Mouse (Mus musculus): ENCODE data around the gene Ints3.
A peak's percentile ranks its signal among the peaks of the same experiment; 100 is the strongest.

Gene Ints3

DNA sequence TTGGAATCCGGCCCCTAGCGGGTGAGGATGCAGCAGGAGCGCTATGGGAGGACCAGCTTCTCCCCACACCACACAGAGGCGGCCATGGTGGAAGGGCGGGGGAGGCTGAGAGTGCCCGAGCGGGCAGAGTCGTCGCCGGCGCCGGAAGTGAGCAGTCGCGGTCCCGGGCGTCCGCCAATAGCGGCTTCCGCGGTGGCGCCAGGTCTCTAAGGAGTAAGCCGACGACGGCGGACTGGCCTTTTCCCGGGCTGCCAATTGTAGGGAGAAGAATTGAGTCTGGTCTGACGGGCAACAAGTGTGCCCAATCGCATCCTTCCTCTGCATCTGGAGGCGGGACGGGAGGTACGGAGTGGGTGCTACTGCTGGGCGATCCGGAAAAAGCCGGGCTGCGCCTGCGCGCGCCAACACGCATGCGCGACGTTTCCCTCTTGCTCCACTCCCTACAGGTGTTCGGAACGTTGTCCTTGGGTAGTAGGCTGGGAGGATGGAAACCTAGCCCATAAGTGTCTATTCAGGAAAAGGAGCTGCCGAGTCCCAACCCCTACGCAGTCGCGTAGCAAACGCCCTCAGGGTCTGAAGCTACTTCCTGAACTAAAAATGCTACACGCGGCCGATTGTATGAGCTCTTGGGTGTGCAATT lies at the start of gene Ints3:
TSS of gene Ints3 (minus strand) at position 242 of the 640 bp plus-strand sequence.
- peak; percentile 98 for DNase-seq (ENCODE audit: low spot score)

DNA sequence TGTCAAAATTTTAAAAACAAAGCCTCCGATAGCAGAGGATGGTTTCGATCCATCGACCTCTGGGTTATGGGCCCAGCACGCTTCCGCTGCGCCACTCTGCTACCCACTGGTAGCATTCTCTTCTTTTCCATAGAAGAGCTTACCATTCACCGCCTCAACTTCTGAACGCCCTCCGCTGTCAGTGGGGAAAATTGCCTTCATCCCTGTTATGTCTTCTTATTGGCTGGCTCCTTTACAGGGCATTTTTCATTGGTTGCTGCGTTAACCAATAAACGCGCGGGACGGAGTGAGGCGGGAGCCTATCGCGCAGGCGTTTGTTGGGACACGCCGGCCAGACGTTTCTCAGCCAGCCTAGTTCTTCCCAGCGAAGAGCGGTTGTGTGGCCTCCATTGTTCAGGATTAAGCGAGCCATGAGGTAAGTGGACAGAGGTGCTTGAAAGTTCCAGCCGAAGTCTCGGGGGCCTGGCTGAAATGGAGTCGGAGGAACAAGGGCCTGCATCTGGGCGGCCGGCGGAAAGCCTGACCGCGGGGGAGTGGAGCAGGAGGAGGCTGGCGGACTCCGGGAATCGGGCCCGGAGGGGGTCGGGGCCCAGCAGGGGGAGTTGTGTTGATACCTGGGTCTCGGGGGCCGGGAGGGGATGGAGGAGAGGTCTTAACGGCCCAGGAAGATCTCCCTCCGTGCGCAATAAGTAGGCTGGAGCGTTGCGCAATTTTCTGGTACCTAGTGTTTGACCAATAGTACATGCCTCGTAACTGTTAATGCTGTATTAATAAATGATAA lies 42.6 kb upstream of the Ints3 start, which contains the start of gene Ilf2:
TSS of gene Ilf2 (plus strand) at position 296 of the 781 bp plus-strand sequence.
- peak; percentile 96 for DNase-seq (ENCODE audit: low spot score)

DNA sequence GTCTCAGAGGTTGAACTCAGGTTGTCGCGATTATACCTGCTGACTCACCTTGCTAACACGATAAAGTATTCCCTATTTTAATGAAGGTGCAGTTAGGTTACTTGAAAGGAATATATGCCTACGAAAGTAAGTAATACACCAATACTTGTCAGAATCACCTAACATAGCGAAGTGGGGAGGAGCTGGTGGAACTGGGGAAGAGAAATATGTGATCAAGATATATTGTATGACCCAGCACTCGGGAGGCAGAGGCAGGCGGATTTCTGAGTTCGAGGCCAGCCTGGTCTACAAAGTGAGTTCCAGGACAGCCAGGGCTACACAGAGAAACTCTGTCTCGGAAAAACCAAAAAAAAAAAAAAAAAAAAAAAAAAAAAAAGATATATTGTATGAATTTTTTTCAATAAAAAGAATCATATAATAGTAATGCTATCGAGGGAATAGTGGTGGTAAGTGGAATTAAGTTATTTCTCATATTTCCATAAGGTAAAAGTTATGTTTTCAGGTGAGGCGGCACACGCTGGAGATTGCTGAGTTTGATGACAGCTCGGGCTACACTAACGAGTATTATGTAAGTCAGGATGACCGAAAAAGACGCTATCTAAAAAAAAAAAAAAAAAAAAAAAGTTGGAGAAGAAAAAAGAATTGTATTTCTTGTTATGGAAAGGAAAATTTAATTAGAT lies 41.9 kb upstream of the Ints3 start:
- no peak for DNase-seq (ENCODE audit: low spot score)

DNA sequence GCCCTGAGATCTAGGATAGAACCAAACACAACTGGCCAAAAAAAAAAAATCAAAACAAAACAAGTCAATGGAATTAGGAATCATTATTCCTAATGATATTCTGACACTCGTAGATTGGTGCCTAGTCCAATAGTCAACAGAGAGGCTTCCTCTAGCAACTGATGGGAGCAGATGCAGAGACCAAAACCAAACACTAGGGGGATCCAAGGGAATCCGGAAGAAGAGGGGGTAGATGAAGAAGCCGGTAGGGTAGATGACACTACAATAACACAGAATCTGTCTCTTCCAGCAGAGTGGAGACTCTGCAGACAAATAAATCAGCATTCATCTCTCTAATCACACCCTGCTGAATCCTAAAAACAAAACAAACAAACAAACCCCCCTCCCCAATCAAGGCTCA lies 38.8 kb upstream of the Ints3 start:
- peak; percentile 76 for DNase-seq (ENCODE audit: low spot score)

DNA sequence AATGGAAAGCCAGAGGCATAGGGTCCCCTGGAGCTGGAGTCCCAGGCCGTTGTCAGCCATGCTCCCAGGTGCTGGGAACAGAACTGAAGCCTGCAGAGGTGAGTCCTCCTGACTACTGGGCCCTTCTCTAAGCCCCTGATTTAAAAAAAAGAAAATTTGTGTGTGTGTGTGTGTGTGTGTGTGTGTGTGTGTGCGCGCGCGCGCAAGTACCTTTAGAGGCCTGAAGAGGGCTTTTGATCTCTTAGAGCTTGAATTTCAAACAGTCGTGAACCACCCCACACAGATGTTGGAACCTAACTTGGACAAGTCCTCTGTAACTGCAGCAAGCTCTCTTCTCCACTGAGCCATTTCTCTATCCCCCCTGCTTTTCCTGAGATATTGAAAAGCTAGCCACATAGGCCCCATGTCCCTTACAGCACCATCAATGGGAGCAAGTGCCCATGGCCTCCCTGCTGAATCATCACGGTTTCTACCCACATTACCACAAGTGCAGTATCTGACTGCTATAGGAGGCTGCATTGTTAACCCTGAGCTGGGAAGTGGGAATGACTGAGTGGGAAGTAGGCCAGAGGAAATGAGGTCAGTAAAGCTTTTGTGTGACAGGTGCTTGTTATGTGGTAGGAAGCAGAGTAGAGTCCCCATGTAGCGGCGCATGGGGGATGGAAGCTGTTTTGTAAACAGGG lies 34.3 kb upstream of the Ints3 start:
- DNase-seq (ENCODE audit: low spot score) = no peak

DNA sequence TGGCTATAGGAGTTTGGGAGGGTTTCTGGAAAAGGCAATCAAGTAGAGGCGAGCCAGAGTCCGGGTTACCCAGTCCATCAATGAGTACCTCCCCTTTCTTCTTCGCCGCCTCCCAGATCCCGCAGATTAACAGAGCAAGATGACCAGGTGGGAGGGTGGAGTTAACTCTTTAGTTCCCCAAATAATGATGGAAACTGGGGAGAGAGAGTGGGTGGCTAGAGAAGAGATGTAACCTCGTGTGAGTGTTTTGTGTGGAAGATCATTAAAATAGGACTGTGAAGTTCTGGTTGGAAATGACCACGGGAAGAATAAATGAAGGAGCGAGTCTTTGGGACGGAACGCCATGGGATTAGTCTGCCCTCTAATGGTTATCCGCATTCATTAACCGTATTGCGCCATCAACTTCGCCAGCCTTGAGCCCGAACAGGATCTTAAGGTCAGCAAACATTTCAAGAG lies 32.9 kb upstream of the Ints3 start:
- DNase-seq (ENCODE audit: low spot score) = no peak

DNA sequence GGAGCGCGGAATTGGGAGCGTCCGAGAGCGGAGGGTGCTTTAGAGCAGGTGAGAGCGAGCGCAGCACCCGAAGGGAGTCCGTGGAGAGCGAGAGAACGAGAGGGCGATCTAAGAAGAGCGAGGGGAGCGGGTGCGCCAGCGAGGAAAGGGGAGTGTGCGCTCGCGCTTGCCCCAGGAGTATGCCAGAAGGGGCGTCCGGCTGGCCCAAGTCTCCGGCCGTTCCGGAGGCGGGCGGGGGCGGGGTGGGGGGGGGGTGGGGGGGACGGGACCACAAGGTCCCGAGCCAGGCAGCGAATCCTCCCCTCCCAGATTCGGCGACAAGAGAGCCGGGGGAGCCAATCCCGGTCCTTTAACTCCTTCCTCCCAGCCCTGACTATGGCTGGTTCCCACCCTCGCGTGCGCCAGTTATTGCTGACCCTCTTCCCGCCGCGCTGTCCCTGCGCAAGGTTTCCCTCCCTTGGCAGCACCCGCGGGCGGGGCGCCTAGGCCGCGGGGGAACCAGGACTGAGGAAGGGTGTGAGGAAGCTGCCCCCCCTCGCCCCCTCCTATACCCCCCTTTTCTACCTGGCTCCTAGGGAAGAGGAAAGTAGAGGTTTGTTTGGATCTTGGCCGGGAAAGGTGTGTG lies 32.4 kb upstream of the Ints3 start, which contains the start of gene Npr1:
TSS of gene Npr1 (minus strand) at position 181 of the 625 bp plus-strand sequence.
- DNase-seq (ENCODE audit: low spot score) = no peak

DNA sequence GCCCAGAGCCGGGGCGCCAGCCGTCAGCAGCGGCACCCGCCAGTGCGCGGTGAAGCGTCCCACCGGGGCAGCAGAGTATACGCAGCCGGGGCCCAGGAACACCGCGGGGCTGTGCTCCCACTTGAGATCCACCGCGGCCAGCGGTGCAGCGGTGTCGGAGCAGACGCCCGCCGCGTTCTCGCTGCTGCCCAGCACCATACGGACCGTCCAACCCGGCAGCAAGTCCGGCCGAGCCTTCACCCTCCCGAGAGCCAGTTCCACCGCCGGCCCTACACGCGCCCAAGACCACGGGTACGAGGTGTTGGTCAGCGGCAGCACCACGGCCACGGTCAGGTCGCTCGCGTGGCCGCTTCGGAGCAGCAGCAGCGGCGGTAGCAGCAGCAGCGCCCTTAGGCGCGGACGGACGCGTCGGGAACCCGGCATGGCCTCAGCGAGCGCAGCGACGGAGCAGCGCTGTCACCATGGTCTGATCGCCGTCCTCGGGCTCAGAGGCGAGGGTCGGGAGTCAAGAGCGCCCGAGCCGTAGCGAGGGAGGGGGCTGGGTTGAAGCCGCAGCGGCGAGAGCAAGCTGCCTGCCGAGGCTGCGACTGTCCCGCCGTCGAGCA lies 31.8 kb upstream of the Ints3 start:
- peak; percentile 33 for DNase-seq (ENCODE audit: low spot score)

DNA sequence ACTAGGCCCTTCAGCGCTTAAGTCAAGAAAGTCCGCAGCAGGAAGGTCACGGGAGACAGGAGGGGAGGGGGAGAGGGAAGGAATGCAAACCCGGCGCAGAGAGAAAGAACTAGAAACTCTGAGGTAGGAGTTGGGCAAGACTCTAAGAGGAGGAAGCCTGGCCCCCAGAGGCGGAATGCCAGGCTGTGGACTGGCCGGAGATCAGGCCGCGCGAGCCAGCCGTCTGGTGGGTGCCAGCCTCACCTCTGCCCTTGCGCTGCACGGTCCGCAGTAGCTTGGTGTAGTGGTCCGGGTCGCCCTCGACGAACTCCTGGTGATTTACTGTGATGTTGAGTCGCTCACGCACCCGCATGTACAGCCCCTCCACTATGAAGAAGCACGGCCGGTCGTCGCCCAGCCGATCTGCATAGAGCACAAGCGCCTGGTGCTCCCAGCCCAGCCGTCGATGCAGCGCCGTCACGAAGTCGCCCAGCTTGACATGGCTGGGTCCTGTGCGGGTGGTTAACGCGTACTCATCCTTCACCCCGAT lies 31.2 kb upstream of the Ints3 start:
- DNase-seq (ENCODE audit: low spot score) = peak; percentile 9

DNA sequence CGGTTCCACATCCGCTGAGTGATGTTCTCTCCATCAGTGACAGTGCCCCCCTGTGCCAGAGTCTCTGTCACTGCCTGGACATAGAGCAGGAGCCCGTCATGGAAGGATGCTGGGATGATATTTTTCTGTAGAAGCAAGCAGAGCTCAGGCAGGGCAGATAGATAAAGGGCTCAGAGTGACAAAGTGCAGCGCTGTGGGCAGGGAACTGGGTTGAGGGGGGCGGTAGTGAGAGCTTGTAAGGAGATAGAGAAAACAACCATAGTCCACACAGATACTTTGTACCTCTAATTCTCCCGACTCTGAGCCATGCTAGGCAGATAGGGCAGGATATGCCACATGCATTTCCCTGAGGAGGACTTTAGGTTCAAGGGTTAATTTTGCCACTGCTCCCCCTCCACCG lies 29.2 kb upstream of the Ints3 start:
- no peak for DNase-seq (ENCODE audit: low spot score)

DNA sequence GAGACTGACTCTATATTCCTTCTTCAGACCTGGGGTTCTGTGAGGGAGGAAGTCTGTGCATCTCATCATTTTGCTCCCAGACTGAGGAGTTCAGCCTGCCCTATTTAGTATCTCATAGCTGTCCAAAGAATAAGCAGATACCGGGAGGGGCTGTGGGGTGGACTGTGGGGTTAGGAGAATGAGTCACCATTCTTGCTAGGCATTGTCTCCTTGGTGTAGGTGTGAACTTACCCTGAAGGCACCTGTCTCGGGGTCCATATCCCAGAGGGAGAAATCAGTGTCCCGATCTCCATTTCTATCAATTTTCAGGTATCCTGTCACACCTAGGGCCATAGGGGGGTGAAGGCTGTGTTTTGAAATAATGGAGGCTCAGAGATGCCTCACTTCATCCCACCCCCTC lies 28.5 kb upstream of the Ints3 start:
- no peak for DNase-seq (ENCODE audit: low spot score)

DNA sequence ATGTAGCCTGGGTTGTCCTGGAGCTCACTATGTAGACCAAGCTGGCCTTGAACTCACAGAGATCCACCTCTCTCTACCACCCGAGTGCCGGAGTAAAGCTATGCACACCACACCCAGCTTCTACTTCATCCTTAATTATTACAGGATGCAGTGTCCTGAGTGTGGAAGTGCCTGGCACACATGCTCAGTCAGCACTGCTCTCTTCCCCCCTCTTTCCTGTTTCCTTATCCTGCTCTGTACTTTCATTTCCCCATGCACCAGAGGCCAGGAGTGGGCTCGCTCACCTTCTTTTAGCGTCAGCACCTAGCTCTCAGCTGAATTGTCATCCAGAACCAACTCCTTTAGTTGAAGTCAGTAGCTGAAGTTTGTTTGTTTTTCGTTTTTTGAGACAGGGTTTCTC lies 26.9 kb upstream of the Ints3 start:
- no peak for DNase-seq (ENCODE audit: low spot score)

DNA sequence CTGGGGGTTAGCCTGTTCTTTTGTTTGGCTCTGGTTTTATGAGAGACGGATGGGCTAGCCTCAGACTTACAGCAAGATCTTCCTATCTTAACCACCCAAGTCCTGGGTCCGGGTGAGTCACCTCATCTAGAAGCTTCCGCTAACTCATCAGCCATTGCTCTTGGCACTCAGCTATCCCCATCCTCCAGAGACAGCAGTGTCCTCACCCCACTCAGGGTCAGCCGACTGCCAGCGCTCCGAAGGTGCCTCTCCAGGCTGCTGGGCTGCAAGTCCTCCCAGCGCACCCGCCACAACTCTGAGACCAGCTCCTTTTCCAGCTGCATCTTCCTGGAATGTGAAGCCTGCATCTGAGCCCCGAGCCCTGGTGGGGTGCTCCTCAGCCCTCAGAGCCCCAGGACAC lies 26.3 kb upstream of the Ints3 start:
- DNase-seq (ENCODE audit: low spot score) = no peak

DNA sequence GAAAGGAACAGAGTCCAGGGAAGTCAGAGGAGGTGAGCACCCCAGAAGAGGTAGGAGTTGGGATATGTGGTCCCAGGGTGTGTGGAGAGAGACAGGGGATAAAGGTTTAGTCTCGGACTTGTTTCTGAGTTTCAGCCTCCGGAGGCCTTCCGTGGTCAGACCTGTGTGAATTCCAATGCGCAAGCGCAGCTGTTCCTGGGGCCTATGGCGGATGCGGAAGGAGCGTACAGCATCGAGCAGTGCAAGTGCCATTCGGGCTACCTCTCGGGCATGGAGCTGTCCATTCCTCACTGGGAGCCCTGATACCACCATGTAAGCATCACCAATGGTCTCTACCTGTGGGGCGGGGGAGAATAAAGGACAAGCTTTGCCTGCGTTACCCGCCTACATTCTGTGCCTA lies 21.5 kb upstream of the Ints3 start:
- DNase-seq (ENCODE audit: low spot score) = no peak

DNA sequence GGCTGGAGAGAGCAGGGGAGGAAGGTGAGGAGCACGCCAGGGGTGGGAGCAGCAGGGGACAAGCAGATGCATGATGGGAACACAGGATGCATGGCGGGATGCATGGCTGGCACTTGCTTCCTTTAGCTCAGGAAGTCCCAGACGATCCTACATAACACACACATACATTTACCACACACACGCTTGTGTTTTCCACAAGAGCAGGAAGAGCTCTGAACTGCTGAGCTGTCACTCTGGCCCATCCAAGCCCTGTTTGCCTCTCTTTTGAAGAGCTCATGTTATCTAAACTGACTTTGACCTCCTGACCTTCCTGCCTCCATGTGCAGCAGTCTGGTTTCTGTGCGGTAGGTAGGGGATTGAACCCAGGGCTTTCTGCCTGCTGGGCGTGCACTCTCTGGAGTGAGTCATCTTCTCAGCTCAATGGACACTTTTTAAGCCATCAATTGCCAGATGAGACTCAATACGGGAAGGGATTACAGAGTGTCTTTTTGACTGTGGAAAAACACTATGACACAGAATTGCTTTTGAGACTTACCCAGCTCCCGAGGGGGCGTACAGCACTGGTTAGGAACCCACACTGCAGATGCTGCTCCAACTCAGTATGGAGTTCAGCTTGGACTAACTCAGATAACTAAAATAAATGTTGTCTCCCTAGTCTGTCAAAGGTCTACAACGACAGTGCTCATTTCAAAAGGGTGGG lies 18.1 kb upstream of the Ints3 start:
- no peak for DNase-seq (ENCODE audit: low spot score)

DNA sequence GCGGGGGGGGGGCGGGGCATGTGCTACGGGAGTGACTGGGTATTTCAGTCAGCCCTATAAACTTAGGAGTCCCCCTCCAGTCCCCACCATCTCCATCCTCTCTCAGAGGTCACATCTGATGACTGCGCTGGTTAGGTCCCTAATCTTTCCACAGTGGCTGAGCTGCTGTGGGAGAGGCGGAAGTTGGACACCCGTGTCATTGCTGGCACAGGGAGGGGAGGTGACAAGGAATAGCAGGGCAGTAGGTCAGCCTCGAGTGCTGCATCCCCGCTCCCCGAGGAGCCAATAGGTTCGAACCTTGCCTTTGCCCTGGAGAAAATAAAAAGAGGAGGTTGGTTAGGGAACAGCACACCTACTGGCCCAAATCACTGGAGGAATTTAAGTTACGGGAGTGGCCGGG lies 17.5 kb upstream of the Ints3 start:
- DNase-seq (ENCODE audit: low spot score) = no peak

DNA sequence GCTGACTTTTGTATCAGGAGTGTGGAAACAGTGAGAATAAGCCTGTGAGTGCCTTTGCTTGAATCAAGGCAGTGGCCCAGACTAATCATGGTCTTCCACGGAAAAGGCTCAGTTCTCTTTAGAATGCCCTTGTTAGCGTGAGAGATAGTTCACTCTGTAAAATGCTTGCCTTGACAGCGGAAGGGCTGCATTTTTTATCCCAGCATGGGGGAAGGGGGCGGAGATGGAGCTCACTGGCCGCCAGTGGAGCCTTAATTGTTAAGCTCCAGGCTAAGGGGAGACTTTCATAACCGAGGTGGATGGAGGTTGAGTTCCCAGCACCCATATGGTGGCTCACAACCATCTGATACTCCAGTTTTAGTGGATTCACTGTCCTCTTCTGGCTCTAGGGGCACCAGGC lies 15.2 kb upstream of the Ints3 start:
- no peak for DNase-seq (ENCODE audit: low spot score)

DNA sequence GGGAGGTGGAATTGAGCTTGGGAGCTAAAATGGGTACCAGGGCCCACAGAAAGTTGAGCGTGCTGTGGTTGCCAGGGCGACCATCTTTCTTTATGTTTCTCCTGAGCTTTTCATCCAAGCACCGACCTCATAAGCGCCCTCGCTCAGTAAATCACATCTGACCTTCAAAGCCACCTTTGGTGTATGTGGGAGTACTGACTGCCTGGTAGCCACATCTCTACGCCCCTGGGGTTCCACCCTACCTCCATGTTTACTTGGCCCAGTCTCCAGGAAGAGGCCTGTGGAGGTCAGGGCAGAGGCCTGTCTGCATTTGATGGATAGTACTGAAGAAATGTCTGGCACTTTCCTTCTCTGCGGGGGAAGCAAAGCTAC lies 13.7 kb upstream of the Ints3 start:
- peak; percentile 16 for DNase-seq (ENCODE audit: low spot score)

DNA sequence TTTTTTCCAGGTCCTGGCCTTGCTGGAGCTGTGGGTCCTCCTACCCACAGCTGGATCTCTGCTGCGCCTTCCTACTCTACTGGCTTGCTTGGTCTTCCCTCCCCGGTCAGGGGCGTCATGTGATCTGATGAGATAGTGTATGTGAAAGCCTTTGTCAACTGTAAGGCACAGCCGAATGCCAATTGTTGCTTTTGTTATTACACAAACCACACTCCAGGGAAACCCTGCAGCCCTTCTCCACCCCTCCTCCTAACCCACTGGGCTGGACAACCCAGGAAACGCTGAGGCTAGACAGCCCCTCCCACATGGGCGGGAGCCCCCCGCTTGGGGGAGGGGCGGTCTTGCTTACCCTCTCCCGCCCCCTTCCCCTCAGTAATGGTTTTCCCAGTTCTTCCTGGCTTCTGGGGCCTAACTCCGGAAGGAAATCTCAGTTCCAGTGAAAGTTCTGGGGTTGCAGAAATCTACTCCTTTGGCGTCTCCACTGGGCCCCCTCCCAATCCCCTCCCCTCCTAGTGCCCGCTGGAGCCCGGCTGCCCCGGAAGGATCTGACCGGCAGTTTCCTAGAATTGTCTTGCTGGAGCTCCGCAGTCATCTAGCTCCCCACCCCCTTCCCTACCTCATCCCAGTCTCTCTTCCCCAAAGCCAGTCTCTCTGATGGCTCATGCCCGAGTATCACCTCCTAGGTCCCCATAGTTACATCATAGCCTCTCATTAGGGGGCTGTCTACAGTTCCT lies 13.1 kb upstream of the Ints3 start:
- peak; percentile 24 for DNase-seq (ENCODE audit: low spot score)

Measured in T-cell, adult 2 months (primary cell).